Mouse (Mus musculus) liver, embryonic 14.5 days (tissue): Measurements from ENCODE around the gene Mybl2.

Source experiments
- CTCF ChIP-seq: IDR thresholded peaks from 2 replicates; pipeline ENCODE4 v1.5.1; 2016; ENCODE audit warnings: antibody characterized with exemption, low read depth, control low read depth
- EP300 ChIP-seq: IDR thresholded peaks from 2 replicates; pipeline ENCODE4 v1.6.1; 2016; ENCODE audit warnings: antibody characterized with exemption, low read depth

- TF ChIP-seq CTCF (no peak), EP300 (no peak)
Measured at GRCm38 (mm10) chr2:163095784-163096183, 41.3 kb downstream of the Mybl2 start.
